Mouse (Mus musculus) retina, postnatal 1 day (tissue): ENCODE measurements around the gene Tulp1.
A peak's percentile ranks its signal among the peaks of the same experiment; 100 is the strongest.

ENCODE experiments used
- DNase-seq: peaks from one replicate; pipeline ENCODE4 v3.0.0-alpha.2; 2012

Gene Tulp1

GRCm38 (mm10) chr17:28312232-28313211, 52.5 kb downstream of the Tulp1 start:
- peak; percentile 55 for DNase-seq

GRCm38 (mm10) chr17:28311366-28312132, 53.5 kb downstream of the Tulp1 start:
- no peak for DNase-seq

- DNase-seq: peak; percentile 18
These were observed 54.2 kb downstream of the Tulp1 start for GRCm38 (mm10) chr17:28310831-28311230.

- peak; percentile 90 for DNase-seq
These were observed 56.5 kb downstream of the Tulp1 start for GRCm38 (mm10) chr17:28308297-28309195.

GRCm38 (mm10) chr17:28305172-28305571, 59.9 kb downstream of the Tulp1 start:
- DNase-seq: no peak
